Mouse (Mus musculus) embryonic facial prominence, embryonic 13.5 days (tissue): ENCODE data around the gene Spsb4. TPM values are rescaled to one million over a fixed set of nuclear protein-coding genes. Genes with fewer than 3 reads are reported as not detected.
"Not testable (repeated sequence)": the region's sequence is repeated elsewhere in the genome, so short reads cannot be mapped to it uniquely, and the experiment has no call there.

Experiments
- ATAC-seq: fragments of 200-750 bp; cut with Nextera tagmentation; 2 replicates; pipeline ENCODE4 v1.8.0; 2017; ENCODE audit warnings: low read depth; ENCODE audit not compliant: insufficient number of reproducible peaks, insufficient read depth, low FRiP score, low TSS enrichment
- H3K27ac ChIP-seq: fragments of 300-500 bp; sonication (generic); 2 replicates; pipeline ENCODE4 v1.5.1; 2015; ENCODE audit warnings: moderate library complexity, mild to moderate bottlenecking, inconsistent platforms
- H3K27me3 ChIP-seq: fragments of 300-500 bp; sonication (generic); 2 replicates; pipeline ENCODE4 v1.6.1; 2015; ENCODE audit warnings: mild to moderate bottlenecking, inconsistent platforms
- H3K36me3 ChIP-seq: fragments of 300-500 bp; sonication (generic); 2 replicates; pipeline ENCODE4 v1.6.1; 2015; ENCODE audit warnings: mild to moderate bottlenecking, inconsistent platforms
- H3K4me1 ChIP-seq: fragments of 300-500 bp; sonication (generic); 2 replicates; pipeline ENCODE4 v1.6.1; 2015; ENCODE audit warnings: inconsistent platforms
- H3K4me2 ChIP-seq: fragments of 300-500 bp; sonication (generic); 2 replicates; pipeline ENCODE4 v1.6.1; 2015; ENCODE audit warnings: moderate library complexity, mild to moderate bottlenecking, inconsistent platforms
- H3K4me3 ChIP-seq: fragments of 300-500 bp; sonication (generic); 2 replicates; pipeline ENCODE4 v1.5.1; 2015; ENCODE audit warnings: mild to moderate bottlenecking, inconsistent platforms
- H3K9ac ChIP-seq: fragments of 300-500 bp; sonication (generic); 2 replicates; pipeline ENCODE4 v1.6.1; 2015; ENCODE audit warnings: mild to moderate bottlenecking, inconsistent platforms
- H3K9me3 ChIP-seq: fragments of 300-500 bp; sonication (generic); 2 replicates; pipeline ENCODE4 v1.6.1; 2016; ENCODE audit warnings: inconsistent platforms
- WGBS: fragments of 180-500 bp; shearing (Covaris S2); methylation state at CpG from one replicate; pipeline ENCODE4 v1.1.7; 2015; ENCODE audit warnings: mixed read lengths; 5-methylcytosine and 5-hydroxymethylcytosine counted together
- polyA plus RNA-seq: library from polyadenylated mRNA; unstranded; fragments of >200 nt; fragmentation: Nextera tagmentation; extraction: Ambion mirVana; gene quantifications from 2 replicates; pipeline ENCODE4 v1.2.1, GENCODE M21; 2015

Gene Spsb4
- polyA plus RNA-seq, 1 experiment from 2014 or later, result 12.7 TPM

DNA sequence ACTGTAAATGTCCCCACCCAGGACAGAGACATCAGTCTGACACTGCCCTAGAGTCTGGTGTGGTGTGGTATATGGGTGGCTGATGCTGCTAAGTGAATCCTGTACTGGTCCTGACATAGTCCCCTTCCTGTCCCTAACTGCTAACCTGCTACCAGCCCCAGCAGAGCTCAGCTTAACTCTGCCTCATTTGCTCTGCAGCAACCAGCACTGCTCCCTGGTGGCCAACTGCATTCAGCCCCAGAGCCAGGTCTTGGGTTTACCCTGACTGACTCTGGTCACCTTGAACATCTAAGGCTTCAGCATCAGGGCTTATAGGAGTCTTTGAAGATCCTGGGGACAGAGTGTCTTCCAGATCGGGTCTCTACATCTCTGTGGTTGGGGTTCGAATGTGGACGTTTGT, 75.7 kb downstream of the Spsb4 start:
- no peak for ATAC-seq
- Histone ChIP-seq H3K9ac (no peak overlapping the region), H3K36me3 (no peaks in the 10 kb centered on the region), H3K27ac (no peak overlapping the region), H3K27me3 (no peaks in the 10 kb centered on the region), H3K4me2 (no peak overlapping the region), H3K4me3 (no peak overlapping the region), H3K4me1 (no peaks in the 10 kb centered on the region), H3K9me3 (0 out of 2 replicates have a peak, but pooled peaks cover 4% of the 10 kb centered on the region)
- 88% methylated on average over 3 of the region's 3 CpGs for WGBS

- Histone ChIP-seq H3K4me2 (no peak overlapping the region), H3K4me1 (no peaks in the 10 kb centered on the region), H3K9ac (no peak overlapping the region), H3K4me3 (no peak overlapping the region), H3K9me3 (0 out of 2 replicates have a peak, but pooled peaks cover 4% of the 10 kb centered on the region), H3K27me3 (no peaks in the 10 kb centered on the region), H3K27ac (no peak overlapping the region), H3K36me3 (no peaks in the 10 kb centered on the region)
- no peak for ATAC-seq
- 52% methylated on average over 5 of the region's 5 CpGs for WGBS
Observed at GRCm38 (mm10) chr9:96938887-96939286, 79.8 kb downstream of the Spsb4 start.

DNA sequence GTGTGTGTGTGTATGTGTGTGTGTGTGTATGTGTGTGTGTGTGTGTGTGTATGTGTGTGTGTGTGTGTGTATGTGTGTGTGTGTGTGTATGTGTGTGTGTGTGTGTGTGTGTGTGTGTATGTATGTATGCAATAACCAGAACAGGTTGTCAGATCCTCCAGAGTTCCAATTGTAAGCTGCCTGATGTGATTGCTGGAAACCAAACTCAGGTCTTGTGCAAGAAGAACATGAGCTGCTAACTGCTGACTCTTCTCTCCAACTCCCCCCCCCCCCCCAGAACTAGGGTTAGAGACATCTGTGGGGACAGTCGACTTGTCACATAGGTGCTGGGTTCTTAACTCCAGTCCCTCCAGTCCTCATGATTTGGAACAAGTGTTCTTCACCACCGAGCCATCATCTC, 82.2 kb downstream of the Spsb4 start:
- H3K36me3 ChIP-seq, H3K4me3 ChIP-seq, ATAC-seq, H3K4me2 ChIP-seq, H3K9me3 ChIP-seq, H3K27ac ChIP-seq, H3K4me1 ChIP-seq, H3K9ac ChIP-seq, H3K27me3 ChIP-seq: not testable (repeated sequence)
- WGBS, result 95% methylated on average over 2 of the region's 2 CpGs

- ATAC-seq, result no peak
- WGBS, result 56% methylated on average over 15 of the region's 15 CpGs
- Histone ChIP-seq H3K27ac (no peak overlapping the region), H3K4me2 (no peak overlapping the region), H3K4me1 (no peaks in the 10 kb centered on the region), H3K36me3 (no peaks in the 10 kb centered on the region), H3K9me3 (0 out of 2 replicates have a peak, but pooled peaks cover 4% of the 10 kb centered on the region), H3K9ac (no peak overlapping the region), H3K4me3 (no peak overlapping the region), H3K27me3 (no peaks in the 10 kb centered on the region)
Observed at GRCm38 (mm10) chr9:96935556-96936300, 82.9 kb downstream of the Spsb4 start.

- Histone ChIP-seq H3K4me2 (no peak overlapping the region), H3K4me1 (no peaks in the 10 kb centered on the region), H3K27me3 (no peaks in the 10 kb centered on the region), H3K4me3 (no peak overlapping the region), H3K9ac (no peak overlapping the region), H3K9me3 (no peaks in the 10 kb centered on the region), H3K36me3 (no peaks in the 10 kb centered on the region), H3K27ac (no peak overlapping the region)
- ATAC-seq, result no peak
- 77% methylated on average over 3 of the region's 3 CpGs for WGBS
Observed at GRCm38 (mm10) chr9:96934816-96935215, 83.8 kb downstream of the Spsb4 start.

GRCm38 (mm10) chr9:96932751-96933150, 85.9 kb downstream of the Spsb4 start:
- ATAC-seq, result no peak
- Histone ChIP-seq H3K36me3 (no peaks in the 10 kb centered on the region), H3K27me3 (no peaks in the 10 kb centered on the region), H3K4me2 (no peak overlapping the region), H3K4me3 (no peak overlapping the region), H3K9me3 (no peaks in the 10 kb centered on the region), H3K27ac (no peak overlapping the region), H3K4me1 (no peaks in the 10 kb centered on the region), H3K9ac (no peak overlapping the region)
- 81% methylated on average over 8 of the region's 8 CpGs for WGBS

GRCm38 (mm10) chr9:96923577-96924316, 94.9 kb downstream of the Spsb4 start:
- Histone ChIP-seq H3K4me1 (peaks cover 5% of the 10 kb centered on the region; the same call in 1 of the 2 replicates), H3K9ac (no peak overlapping the region), H3K27ac (no peak overlapping the region; the same call in 1 of the 2 replicates), H3K9me3 (peaks cover 5% of the 10 kb centered on the region), H3K4me3 (no peak overlapping the region), H3K4me2 (no peak overlapping the region), H3K36me3 (no peaks in the 10 kb centered on the region), H3K27me3 (no peaks in the 10 kb centered on the region)
- ATAC-seq, result no peak
- 65% methylated on average over 17 of the region's 17 CpGs for WGBS

DNA sequence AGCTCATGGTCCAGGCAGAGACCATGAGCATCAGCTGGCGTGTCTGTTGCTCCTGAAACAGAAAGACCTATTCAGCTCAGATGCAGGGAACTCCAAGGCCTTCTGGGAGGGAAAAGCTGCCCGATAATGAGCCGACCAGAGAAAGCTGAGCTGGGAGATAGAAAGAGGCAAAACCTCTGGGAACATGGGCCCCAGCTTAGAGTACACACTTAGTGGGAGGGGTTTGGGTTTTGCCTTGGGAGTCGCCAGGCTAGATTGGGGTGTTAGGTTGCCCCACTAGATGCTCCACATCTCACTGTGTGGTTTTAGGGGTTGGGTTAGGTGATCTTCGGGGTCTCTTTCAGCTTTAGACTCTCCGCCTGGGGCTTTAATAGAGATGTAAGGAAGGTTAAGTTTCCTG, 95.5 kb downstream of the Spsb4 start:
- Histone ChIP-seq H3K36me3 (no peaks in the 10 kb centered on the region), H3K4me2 (no peak overlapping the region), H3K27ac (0 out of 2 replicates have a peak overlapping the region, but pooled peaks have one; percentile 12), H3K4me1 (peaks cover 5% of the 10 kb centered on the region; the same call in 1 of the 2 replicates), H3K9ac (no peak overlapping the region), H3K9me3 (peaks cover 5% of the 10 kb centered on the region), H3K4me3 (no peak overlapping the region), H3K27me3 (no peaks in the 10 kb centered on the region)
- ATAC-seq, result no peak
- WGBS, result 60% methylated on average over 6 of the region's 6 CpGs

GRCm38 (mm10) chr9:96916620-96917538, 101.8 kb downstream of the Spsb4 start:
- Histone ChIP-seq H3K27ac (no peak overlapping the region), H3K4me3 (no peak overlapping the region), H3K4me1 (no peaks in the 10 kb centered on the region), H3K9me3 (peaks cover 5% of the 10 kb centered on the region), H3K36me3 (no peaks in the 10 kb centered on the region), H3K27me3 (no peaks in the 10 kb centered on the region), H3K4me2 (no peak overlapping the region), H3K9ac (no peak overlapping the region)
- WGBS, result 40% methylated on average over 27 of the region's 27 CpGs
- peak; percentile 32; the same call in 1 of the 2 replicates for ATAC-seq

GRCm38 (mm10) chr9:96916076-96916475, 102.6 kb downstream of the Spsb4 start:
- H3K36me3 ChIP-seq, result no peaks in the 10 kb centered on the region
- WGBS, result 46% methylated on average over 7 of the region's 7 CpGs
- H3K9ac ChIP-seq, result no peak overlapping the region
- H3K9me3 ChIP-seq, result peaks cover 5% of the 10 kb centered on the region
- no peaks in the 10 kb centered on the region for H3K4me1 ChIP-seq
- H3K27me3 ChIP-seq, result no peaks in the 10 kb centered on the region
- H3K4me3 ChIP-seq, result no peak overlapping the region
- H3K4me2 ChIP-seq, result no peak overlapping the region
- no peak for ATAC-seq
- H3K27ac ChIP-seq, result no peak overlapping the region

- H3K4me1 ChIP-seq, result no peaks in the 10 kb centered on the region
- no peaks in the 10 kb centered on the region for H3K36me3 ChIP-seq
- ATAC-seq, result no peak
- H3K9me3 ChIP-seq, result peaks cover 5% of the 10 kb centered on the region
- no peak overlapping the region for H3K4me3 ChIP-seq
- H3K27ac ChIP-seq, result no peak overlapping the region
- WGBS, result 78% methylated on average over 6 of the region's 6 CpGs
- no peak overlapping the region for H3K4me2 ChIP-seq
- no peaks in the 10 kb centered on the region for H3K27me3 ChIP-seq
- H3K9ac ChIP-seq, result no peak overlapping the region
Observed at GRCm38 (mm10) chr9:96914851-96915250, 103.8 kb downstream of the Spsb4 start.
